Mouse (Mus musculus) heart, embryonic 11.5 days (tissue): ENCODE data around the gene Clcn1. TPM values are rescaled to one million over a fixed set of nuclear protein-coding genes. Genes with fewer than 3 reads are reported as not detected.

ENCODE experiments used
- ATAC-seq: fragments of 200-750 bp; cut with Nextera tagmentation; replicated peaks from 2 replicates; pipeline ENCODE4 v1.8.0; 2017; ENCODE audit warnings: moderate library complexity; ENCODE audit not compliant: insufficient number of reproducible peaks, low FRiP score, low TSS enrichment
- H3K27ac ChIP-seq: fragments of 300-500 bp; sonication (generic); 2 replicates; pipeline ENCODE4 v1.5.1; 2014; ENCODE audit warnings: mild to moderate bottlenecking, low read depth, low read length
- H3K27me3 ChIP-seq: fragments of 300-500 bp; sonication (generic); 2 replicates; pipeline ENCODE4 v1.6.1; 2014; ENCODE audit warnings: mild to moderate bottlenecking, low read length, mixed read lengths; ENCODE audit not compliant: control insufficient read depth, insufficient read depth
- H3K36me3 ChIP-seq: fragments of 300-500 bp; sonication (generic); 2 replicates; pipeline ENCODE4 v1.6.1; 2014; ENCODE audit warnings: mild to moderate bottlenecking, low read length, moderate library complexity, mixed read lengths; ENCODE audit not compliant: control insufficient read depth, insufficient read depth
- H3K4me1 ChIP-seq: fragments of 300-500 bp; sonication (generic); 2 replicates; pipeline ENCODE4 v1.6.1; 2014; ENCODE audit warnings: low read length; ENCODE audit not compliant: control insufficient read depth, insufficient read depth
- H3K4me2 ChIP-seq: fragments of 300-500 bp; sonication (generic); 2 replicates; pipeline ENCODE4 v1.6.1; 2014; ENCODE audit warnings: mild to moderate bottlenecking, moderate library complexity
- H3K4me3 ChIP-seq: fragments of 300-500 bp; sonication (generic); 2 replicates; pipeline ENCODE4 v1.5.1; 2014; ENCODE audit warnings: low read depth, low read length
- H3K9ac ChIP-seq: fragments of 300-500 bp; sonication (generic); 2 replicates; pipeline ENCODE4 v1.6.1; 2014; ENCODE audit warnings: mild to moderate bottlenecking, low read depth, low read length, moderate library complexity
- H3K9me3 ChIP-seq: fragments of 300-500 bp; sonication (generic); replicated peaks from 2 replicates; pipeline ENCODE4 v1.6.1; 2016; ENCODE audit warnings: low read length; ENCODE audit not compliant: control insufficient read depth
- WGBS: fragments of 180-500 bp; shearing (Covaris S2); extraction: QIAGEN DNeasy Blood & Tissue Kit; methylation state at CpG from one replicate; pipeline ENCODE4 v1.1.7; 2014; ENCODE audit not compliant: insufficient replicate concordance; 5-methylcytosine and 5-hydroxymethylcytosine counted together
- polyA plus RNA-seq: library from polyadenylated mRNA; unstranded; fragments of >200 nt; fragmentation: Nextera tagmentation; extraction: Ambion mirVana; gene quantifications from 2 replicates; pipeline ENCODE4 v1.2.1, GENCODE M21; 2014

Clcn1 gene
- 0.55 and 0.82 TPM in 2 replicates for polyA plus RNA-seq

DNA sequence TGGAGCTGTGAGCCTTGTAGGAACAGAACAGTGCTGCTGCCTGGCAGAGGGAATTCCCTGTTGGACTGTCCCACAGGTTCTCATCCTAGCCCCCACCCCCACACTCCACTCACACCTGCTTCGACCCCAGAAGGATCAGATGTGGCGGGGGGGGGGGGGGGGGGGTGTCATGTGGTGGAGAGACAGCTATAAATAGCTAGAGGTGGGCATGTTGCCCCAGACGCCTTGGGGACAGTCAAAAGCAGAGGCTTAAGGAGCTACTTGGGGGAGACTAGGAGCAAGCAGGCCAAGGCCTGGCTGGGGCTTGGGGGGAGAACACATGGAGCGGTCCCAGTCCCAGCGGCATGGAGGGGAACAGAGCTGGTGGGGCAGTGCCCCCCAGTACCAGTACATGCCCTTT lies at the start of gene Clcn1:
Clcn1 (plus strand) TSS at position 238 of the 400 bp plus-strand sequence.
- Histone ChIP-seq H3K9ac (no peak within 1 kb of the TSS), H3K4me2 (no peak within 1 kb of the TSS), H3K27ac (no peak within 1 kb of the TSS), H3K27me3 (no peaks in the 10 kb centered on the region), H3K4me3 (no peak within 1 kb of the TSS), H3K9me3 (no peaks in the 10 kb centered on the region), H3K4me1 (peaks cover 15% of the 10 kb centered on the region), H3K36me3 (peaks cover 14% of the 10 kb centered on the region)
- WGBS: 58% methylated on average over 4 of the region's 5 CpGs
- no peak; the same call in 1 of the 2 replicates for ATAC-seq

DNA sequence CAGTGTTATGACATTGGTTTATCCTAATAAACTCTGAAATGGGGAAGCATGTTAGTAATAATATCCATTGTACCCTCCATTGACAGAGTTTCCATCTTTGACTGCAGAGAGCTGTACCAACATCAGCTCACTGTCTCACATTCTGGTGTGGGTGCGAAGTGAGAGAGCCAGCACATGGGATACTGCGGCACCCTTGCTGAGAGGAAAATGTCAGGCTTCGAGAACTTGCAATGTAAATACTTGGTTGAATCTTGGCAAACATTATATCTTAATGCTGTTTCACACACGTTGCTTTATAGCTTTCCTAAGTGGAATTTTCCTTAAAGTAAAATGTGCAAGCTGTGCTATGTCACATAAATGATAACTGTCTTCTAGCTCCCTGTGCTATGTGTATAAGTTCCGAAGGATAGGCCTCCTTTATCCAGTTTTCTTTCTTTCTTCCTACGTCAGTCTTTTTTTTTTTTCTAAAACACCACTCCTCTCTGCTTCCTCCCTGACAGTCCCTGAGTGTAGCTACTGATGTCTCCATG lies 49.1 kb upstream of the Clcn1 start:
- no peaks in the 10 kb centered on the region for H3K4me1 ChIP-seq
- no peaks in the 10 kb centered on the region for H3K36me3 ChIP-seq
- H3K4me2 ChIP-seq: no peak overlapping the region
- H3K4me3 ChIP-seq: no peak overlapping the region
- ATAC-seq: no peak
- WGBS: 63% methylated on average over 6 of the region's 6 CpGs
- H3K9ac ChIP-seq: no peak overlapping the region
- H3K27me3 ChIP-seq: no peaks in the 10 kb centered on the region
- H3K27ac ChIP-seq: no peak overlapping the region
- H3K9me3 ChIP-seq: no peaks in the 10 kb centered on the region

DNA sequence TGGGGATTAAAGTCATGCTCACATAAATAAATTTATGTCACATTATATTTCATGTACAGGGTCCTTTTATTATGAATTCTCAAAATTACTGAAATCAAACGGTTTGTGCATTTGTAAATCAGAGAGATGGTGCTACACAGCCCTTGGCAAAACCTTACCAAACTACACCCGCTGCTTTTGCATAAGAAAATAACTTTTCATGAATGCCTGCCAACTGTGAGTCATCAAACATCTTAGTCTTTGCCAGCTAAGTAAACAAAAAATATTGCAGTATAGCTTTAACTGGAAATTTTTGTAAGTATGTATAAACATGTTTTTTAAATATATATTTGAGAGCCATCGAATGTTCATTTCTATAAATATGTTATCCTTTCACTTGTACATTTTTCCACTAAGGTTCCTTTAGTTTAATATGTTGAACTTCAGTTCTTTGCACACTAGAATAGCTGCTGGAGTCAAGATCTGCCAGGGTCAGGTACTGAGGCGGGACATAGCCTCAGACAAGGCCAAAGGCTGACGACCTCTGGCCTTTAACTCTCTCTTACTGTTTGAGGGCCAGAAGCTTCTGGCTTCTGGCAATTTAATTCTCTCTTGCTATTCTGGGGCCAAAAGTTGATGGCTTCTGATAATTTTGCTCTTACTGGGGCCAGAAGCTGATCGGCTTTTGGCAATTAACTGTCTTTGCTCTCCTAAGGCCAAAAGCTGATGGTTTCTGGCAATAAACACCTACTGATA lies 45.0 kb upstream of the Clcn1 start:
- no peak overlapping the region for H3K27ac ChIP-seq
- no peak overlapping the region for H3K9ac ChIP-seq
- no peak overlapping the region for H3K4me3 ChIP-seq
- peaks cover 5% of the 10 kb centered on the region; the same call in 1 of the 2 replicates for H3K4me1 ChIP-seq
- WGBS: 80% methylated on average over 6 of the region's 6 CpGs
- H3K9me3 ChIP-seq: no peaks in the 10 kb centered on the region
- H3K36me3 ChIP-seq: no peaks in the 10 kb centered on the region
- H3K27me3 ChIP-seq: peaks cover 1% of the 10 kb centered on the region; the same call in 1 of the 2 replicates
- H3K4me2 ChIP-seq: no peak overlapping the region
- ATAC-seq: no peak

DNA sequence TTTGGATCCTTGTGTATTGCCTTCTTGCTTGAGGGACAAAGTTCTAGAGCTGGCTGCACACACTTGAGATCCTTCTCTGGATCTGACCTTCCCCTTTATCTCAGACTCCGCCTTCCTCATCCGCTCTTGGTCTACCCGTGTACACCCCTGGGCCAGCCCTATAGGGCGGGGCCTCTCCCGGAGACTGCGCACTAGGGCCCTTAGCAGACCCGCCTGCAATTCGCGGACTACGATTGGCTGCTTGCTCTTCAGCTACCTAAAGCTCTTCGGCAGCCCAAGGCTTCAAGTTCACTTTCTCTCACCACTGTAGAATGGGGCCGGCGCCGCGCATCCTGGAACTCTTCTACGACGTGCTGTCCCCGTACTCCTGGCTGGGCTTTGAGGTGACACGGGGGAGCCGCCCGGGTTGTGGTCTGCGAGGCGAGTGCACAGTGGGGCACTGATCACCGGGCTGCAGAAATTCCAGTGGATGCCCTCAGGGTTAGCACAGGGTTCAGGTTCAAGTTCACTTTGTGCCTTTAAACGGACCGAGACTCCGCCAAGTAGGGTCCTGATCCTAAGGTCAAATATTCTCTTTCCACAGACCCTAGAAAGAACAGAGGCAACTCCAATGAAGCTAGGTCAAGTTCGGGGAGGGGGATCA lies 40.7 kb upstream of the Clcn1 start, which contains the start of gene Gstk1:
Gstk1 (plus strand) TSS at position 225 of the 643 bp plus-strand sequence.
- H3K9ac ChIP-seq: peak within 1 kb of the TSS; percentile 66
- ATAC-seq: peak; percentile 100

DNA sequence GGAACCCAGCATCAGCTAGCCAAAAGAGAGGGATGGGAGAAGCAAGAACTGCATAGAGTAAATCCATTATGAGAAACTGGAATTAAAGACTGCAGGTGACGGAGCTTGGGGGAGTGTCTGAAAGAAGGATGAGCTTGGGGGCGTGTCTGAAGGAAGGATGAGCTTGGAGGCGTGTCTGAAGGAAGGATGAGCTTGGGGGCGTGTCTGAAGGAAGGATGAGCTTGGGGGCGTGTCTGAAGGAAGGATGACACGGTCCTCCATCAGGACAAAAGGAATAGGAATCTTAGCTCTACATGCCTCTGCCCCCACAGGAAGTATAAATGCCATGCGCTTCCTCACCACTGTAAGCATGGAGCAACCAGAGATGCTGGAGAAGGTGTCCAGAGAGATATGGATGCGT lies 39.3 kb upstream of the Clcn1 start:
- no peak for ATAC-seq
- no peak overlapping the region for H3K27ac ChIP-seq
- peaks cover 6% of the 10 kb centered on the region; the same call in 1 of the 2 replicates for H3K27me3 ChIP-seq
- H3K4me2 ChIP-seq: no peak overlapping the region
- 12% methylated on average over 8 of the region's 8 CpGs for WGBS
- peaks cover 6% of the 10 kb centered on the region; the same call in 1 of the 2 replicates for H3K4me1 ChIP-seq
- no peaks in the 10 kb centered on the region for H3K9me3 ChIP-seq
- H3K9ac ChIP-seq: no peak overlapping the region
- H3K36me3 ChIP-seq: no peaks in the 10 kb centered on the region
- no peak overlapping the region for H3K4me3 ChIP-seq

More for the DNA sequence above, 40.7 kb upstream of the Clcn1 start, which contains the start of gene Gstk1:
- Histone ChIP-seq H3K9me3 (no peaks in the 10 kb centered on the region), H3K27me3 (peaks cover 6% of the 10 kb centered on the region; the same call in 1 of the 2 replicates), H3K36me3 (no peaks in the 10 kb centered on the region), H3K27ac (0 out of 2 replicates have a peak within 1 kb of the TSS, but pooled peaks have one; percentile 4), H3K4me2 (peak within 1 kb of the TSS; percentile 87), H3K4me3 (peak within 1 kb of the TSS; percentile 52), H3K4me1 (peaks cover 6% of the 10 kb centered on the region; the same call in 1 of the 2 replicates)
- WGBS: 2% methylated on average over 28 of the region's 28 CpGs

DNA sequence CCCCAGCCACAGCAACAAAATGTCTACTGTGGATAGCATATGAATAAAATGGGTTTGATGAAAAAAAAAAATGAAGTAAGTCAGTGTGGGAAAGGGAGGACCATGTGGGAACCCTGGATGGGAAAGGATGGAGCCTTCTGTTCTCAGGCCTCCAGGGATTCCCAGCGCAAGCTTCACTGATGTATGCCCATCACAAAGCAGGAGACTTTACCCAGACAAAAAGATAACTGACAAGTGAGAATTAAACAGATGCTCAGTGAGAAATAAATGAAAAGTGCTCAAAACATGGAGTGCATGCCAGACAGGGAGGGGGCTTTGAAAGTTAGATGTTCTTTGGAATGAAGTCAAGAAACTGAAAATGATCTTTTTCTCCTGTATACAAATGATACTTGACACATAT lies 38.5 kb upstream of the Clcn1 start:
- Histone ChIP-seq H3K4me2 (no peak overlapping the region), H3K4me1 (peaks cover 6% of the 10 kb centered on the region; the same call in 1 of the 2 replicates), H3K9me3 (no peaks in the 10 kb centered on the region), H3K36me3 (no peaks in the 10 kb centered on the region), H3K27me3 (peaks cover 6% of the 10 kb centered on the region; the same call in 1 of the 2 replicates), H3K4me3 (no peak overlapping the region), H3K9ac (no peak overlapping the region), H3K27ac (no peak overlapping the region)
- WGBS: 89% methylated on average over 1 of the region's 1 CpGs
- ATAC-seq: no peak

DNA sequence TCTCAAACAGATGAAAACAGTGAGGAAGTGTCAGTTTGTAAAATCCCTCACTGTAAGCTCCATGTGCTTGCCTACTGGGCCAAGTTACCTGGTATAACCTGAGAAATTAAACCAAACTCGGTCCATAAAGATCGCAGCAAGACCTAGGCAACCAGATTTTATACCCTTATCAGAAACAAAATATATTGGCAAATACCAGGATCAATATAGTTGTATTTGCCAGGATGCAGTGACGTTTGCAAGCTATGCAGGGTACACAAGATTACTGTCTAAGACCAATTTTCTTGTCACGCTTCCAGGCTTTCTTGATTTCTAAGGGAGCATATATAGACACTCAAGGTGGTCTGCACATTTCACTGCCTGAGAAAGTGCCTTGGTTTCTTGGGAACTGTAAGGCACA lies 34.7 kb upstream of the Clcn1 start:
- Histone ChIP-seq H3K4me1 (no peaks in the 10 kb centered on the region), H3K9me3 (no peaks in the 10 kb centered on the region), H3K9ac (no peak overlapping the region), H3K4me3 (no peak overlapping the region), H3K27me3 (peaks cover 1% of the 10 kb centered on the region; the same call in 1 of the 2 replicates), H3K4me2 (no peak overlapping the region), H3K27ac (no peak overlapping the region), H3K36me3 (no peaks in the 10 kb centered on the region)
- 75% methylated on average over 4 of the region's 4 CpGs for WGBS
- no peak for ATAC-seq

DNA sequence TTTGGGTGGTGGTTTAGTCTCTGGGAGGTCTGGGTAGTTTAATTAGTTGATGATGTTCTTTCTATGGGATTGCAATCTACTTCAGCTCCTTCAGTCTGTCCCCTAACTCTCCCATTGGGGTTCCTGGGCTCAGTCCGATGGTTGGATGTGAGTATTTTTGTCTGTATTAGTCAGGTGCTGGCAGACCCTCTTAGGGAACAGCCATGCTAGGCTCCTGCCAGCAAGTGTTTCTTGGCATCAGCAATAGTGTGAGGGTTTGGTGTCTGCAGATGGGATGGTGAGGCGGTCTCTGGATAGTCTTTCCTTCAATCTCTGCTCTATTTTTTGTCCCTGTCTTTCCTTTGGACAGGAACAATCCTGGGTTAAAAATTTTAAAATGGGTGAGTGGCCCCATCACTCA lies 33.4 kb upstream of the Clcn1 start:
- Histone ChIP-seq H3K9me3 (no peaks in the 10 kb centered on the region), H3K27ac (no peak overlapping the region), H3K4me2 (no peak overlapping the region), H3K4me3 (no peak overlapping the region), H3K4me1 (no peaks in the 10 kb centered on the region), H3K27me3 (no peaks in the 10 kb centered on the region), H3K9ac (no peak overlapping the region), H3K36me3 (no peaks in the 10 kb centered on the region)
- 67% methylated on average over 2 of the region's 2 CpGs for WGBS
- no peak for ATAC-seq
